Mouse (Mus musculus) liver, embryonic 12.5 days (tissue): ENCODE data around the gene Cfap73. TPM values are rescaled to one million over a fixed set of nuclear protein-coding genes. Genes with fewer than 3 reads are reported as not detected.

Experiments
- ATAC-seq: fragments of 200-750 bp; cut with Nextera tagmentation; 2 replicates; pipeline ENCODE4 v1.8.0; 2017; ENCODE audit warnings: moderate number of reproducible peaks, mild to moderate bottlenecking, moderate library complexity
- H3K27ac ChIP-seq: fragments of 300-500 bp; sonication (generic); 2 replicates; pipeline ENCODE4 v1.5.1; 2016; ENCODE audit warnings: mild to moderate bottlenecking
- H3K27me3 ChIP-seq: fragments of 300-500 bp; sonication (generic); replicated peaks from 2 replicates; pipeline ENCODE4 v1.6.1; 2016; ENCODE audit warnings: mild to moderate bottlenecking, moderate library complexity
- H3K36me3 ChIP-seq: fragments of 300-500 bp; sonication (generic); 2 replicates; pipeline ENCODE4 v1.6.1; 2016; ENCODE audit warnings: mild to moderate bottlenecking, moderate library complexity
- H3K4me1 ChIP-seq: fragments of 300-500 bp; sonication (generic); 2 replicates; pipeline ENCODE4 v1.6.1; 2016
- H3K4me2 ChIP-seq: fragments of 300-500 bp; sonication (generic); 2 replicates; pipeline ENCODE4 v1.6.1; 2016; ENCODE audit warnings: mild to moderate bottlenecking, moderate library complexity
- H3K4me3 ChIP-seq: fragments of 300-500 bp; sonication (generic); 2 replicates; pipeline ENCODE4 v1.5.1; 2016; ENCODE audit warnings: mild to moderate bottlenecking, moderate library complexity
- H3K9ac ChIP-seq: fragments of 300-500 bp; sonication (generic); 2 replicates; pipeline ENCODE4 v1.6.1; 2016; ENCODE audit warnings: mild to moderate bottlenecking, moderate library complexity
- H3K9me3 ChIP-seq: fragments of 300-500 bp; sonication (generic); replicated peaks from 2 replicates; pipeline ENCODE4 v1.6.1; 2016; ENCODE audit warnings: mild to moderate bottlenecking, moderate library complexity
- WGBS: fragments of 180-500 bp; shearing (Covaris S2); methylation state at CpG from one replicate; pipeline ENCODE4 v1.1.7; 2016; ENCODE audit not compliant: insufficient replicate concordance; 5-methylcytosine and 5-hydroxymethylcytosine counted together
- polyA plus RNA-seq: library from polyadenylated mRNA; unstranded; fragments of >200 nt; fragmentation: Nextera tagmentation; extraction: Ambion mirVana; gene quantifications from 2 replicates; pipeline ENCODE4 v1.2.1, GENCODE M21; 2016

The Cfap73 gene
- polyA plus RNA-seq, 1 experiment from 2014 or later, result not detected

GRCm38 (mm10) chr5:120609246-120609775 is 24.7 kb downstream of the Cfap73 start:
- Histone ChIP-seq H3K9me3 (no peaks in the 10 kb centered on the region), H3K27me3 (no peaks in the 10 kb centered on the region), H3K9ac (no peak overlapping the region), H3K4me3 (no peak overlapping the region), H3K36me3 (peaks cover 24% of the 10 kb centered on the region), H3K27ac (no peak overlapping the region), H3K4me2 (no peak overlapping the region), H3K4me1 (peaks cover 43% of the 10 kb centered on the region)
- 85% methylated on average over 16 of the region's 16 CpGs for WGBS
- no peak for ATAC-seq

DNA sequence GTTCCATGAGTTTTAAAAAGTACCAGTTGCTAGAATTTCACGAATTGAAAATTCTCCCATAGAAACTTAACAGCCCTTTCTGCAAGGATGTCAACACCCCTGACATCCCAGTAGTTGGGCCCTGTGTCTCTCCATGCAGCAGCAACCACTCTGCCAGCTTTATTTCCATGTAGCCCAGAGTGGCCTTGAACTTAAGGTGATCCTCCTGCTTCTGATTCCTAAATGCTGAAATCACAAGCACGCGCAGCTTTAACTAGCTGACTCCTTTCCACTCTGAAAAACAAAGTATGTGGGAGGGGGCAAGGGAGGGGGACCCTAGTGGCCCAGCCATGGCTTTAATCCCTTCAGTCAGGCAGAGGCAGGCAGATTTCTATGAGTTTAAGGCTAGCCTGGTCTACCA is 26.7 kb downstream of the Cfap73 start:
- no peaks in the 10 kb centered on the region for H3K9me3 ChIP-seq
- H3K27me3 ChIP-seq, result no peaks in the 10 kb centered on the region
- ATAC-seq, result no peak
- peaks cover 24% of the 10 kb centered on the region for H3K36me3 ChIP-seq
- H3K4me1 ChIP-seq, result peaks cover 35% of the 10 kb centered on the region
- no peak overlapping the region for H3K4me2 ChIP-seq
- H3K27ac ChIP-seq, result no peak overlapping the region
- no peak overlapping the region for H3K4me3 ChIP-seq
- 79% methylated on average over 3 of the region's 3 CpGs for WGBS
- H3K9ac ChIP-seq, result no peak overlapping the region

DNA sequence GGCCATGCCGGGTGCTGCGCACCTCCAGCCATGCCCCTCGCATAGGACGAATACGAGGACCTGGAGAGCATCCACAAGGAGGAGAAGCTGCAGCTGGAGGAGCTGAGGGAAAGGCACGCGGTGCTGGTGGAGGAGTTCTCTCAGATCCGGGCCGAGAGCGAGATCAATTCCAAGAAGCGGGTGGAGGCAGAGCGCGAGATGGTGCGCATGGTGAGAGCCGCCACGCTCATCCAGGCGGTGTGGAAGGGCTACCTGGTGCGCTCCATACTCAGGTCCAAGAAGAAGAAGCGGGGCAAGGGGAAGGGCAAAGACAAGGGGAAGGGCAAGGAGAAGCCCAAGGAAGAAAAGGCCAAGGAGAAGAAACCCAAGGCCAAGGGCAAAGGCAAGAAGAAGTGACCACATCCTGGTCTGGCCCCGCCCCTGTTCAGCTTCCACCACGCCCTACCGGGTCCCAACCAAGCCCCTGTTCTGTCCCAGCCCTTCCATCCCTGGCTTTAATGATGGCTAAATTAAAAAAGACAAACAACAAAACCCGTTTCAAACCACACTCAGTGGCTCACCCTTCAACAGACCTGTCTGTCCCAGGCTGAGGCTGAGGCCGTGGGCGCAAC is 27.3 kb downstream of the Cfap73 start:
- Histone ChIP-seq H3K4me2 (no peak overlapping the region; the same call in 1 of the 2 replicates), H3K36me3 (peaks cover 24% of the 10 kb centered on the region), H3K9ac (no peak overlapping the region), H3K27ac (no peak overlapping the region), H3K27me3 (no peaks in the 10 kb centered on the region), H3K4me3 (no peak overlapping the region), H3K4me1 (peaks cover 33% of the 10 kb centered on the region), H3K9me3 (no peaks in the 10 kb centered on the region)
- 60% methylated on average over 25 of the region's 25 CpGs for WGBS
- ATAC-seq, result no peak

DNA sequence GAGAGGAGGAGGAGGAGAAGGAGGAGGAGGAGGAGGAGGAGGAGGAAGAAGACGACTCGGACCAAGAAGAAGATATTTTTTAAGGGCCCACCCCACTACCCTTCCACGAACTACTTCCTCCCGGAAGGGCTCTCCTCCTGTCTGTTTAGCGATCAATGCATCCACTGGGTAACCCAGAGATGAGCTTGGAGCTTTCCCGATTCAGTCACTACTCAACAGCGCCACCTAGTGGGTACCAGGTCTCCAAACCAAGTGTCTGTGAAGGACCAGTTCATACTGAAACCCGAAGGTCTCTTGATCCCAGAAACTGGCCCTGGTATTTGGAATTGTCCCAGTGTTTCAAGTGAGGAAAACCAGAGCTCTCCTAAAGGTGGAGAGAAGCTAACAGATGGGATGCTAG is 28.3 kb downstream of the Cfap73 start:
- Histone ChIP-seq H3K9me3 (no peaks in the 10 kb centered on the region), H3K36me3 (peaks cover 21% of the 10 kb centered on the region), H3K4me1 (peaks cover 33% of the 10 kb centered on the region), H3K9ac (no peak overlapping the region), H3K27ac (no peak overlapping the region), H3K4me3 (peak overlapping the region; percentile 42), H3K27me3 (no peaks in the 10 kb centered on the region), H3K4me2 (peak overlapping the region; percentile 71)
- 1% methylated on average over 8 of the region's 8 CpGs for WGBS
- peak; percentile 63 for ATAC-seq

DNA sequence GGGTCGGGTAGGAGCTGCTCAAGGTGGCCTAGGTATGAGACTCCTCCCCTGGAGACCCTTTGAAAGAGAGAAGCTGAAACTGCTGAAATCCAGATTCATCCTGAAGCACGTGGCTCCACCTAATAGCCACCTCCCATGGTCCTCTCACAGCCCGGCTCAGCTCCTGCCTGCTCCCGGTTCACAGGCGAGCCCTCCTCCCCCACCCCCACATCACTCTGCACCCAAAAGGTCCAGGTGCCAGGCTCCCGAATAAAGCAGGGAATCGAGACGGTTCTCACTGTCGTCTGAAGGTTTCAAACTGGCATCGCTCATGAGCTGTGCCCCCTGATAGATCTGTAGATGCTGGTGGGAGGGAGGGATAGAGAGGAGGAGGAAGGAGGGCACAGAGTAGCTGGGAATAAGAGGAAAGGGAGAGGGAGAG is 28.8 kb downstream of the Cfap73 start:
- Histone ChIP-seq H3K9ac (peak overlapping the region; percentile 49), H3K27ac (no peak overlapping the region)

GRCm38 (mm10) chr5:120604839-120605238 is 29.2 kb downstream of the Cfap73 start:
- no peaks in the 10 kb centered on the region for H3K27me3 ChIP-seq
- peak overlapping the region; percentile 49; the same call in 1 of the 2 replicates for H3K9ac ChIP-seq
- H3K9me3 ChIP-seq, result no peaks in the 10 kb centered on the region
- peaks cover 42% of the 10 kb centered on the region for H3K4me1 ChIP-seq
- no peak overlapping the region for H3K27ac ChIP-seq
- peaks cover 15% of the 10 kb centered on the region for H3K36me3 ChIP-seq
- WGBS, result under 1% methylated on average over 6 of the region's 6 CpGs
- peak; percentile 41; the same call in 1 of the 2 replicates for ATAC-seq
- peak overlapping the region; percentile 42; the same call in 1 of the 2 replicates for H3K4me3 ChIP-seq
- peak overlapping the region; percentile 71 for H3K4me2 ChIP-seq

More for the DNA sequence above, 28.8 kb downstream of the Cfap73 start:
- Histone ChIP-seq H3K9me3 (no peaks in the 10 kb centered on the region), H3K4me1 (peaks cover 37% of the 10 kb centered on the region), H3K27me3 (no peaks in the 10 kb centered on the region), H3K4me3 (peak overlapping the region; percentile 42), H3K36me3 (peaks cover 19% of the 10 kb centered on the region), H3K4me2 (peak overlapping the region; percentile 71)
- 8% methylated on average over 10 of the region's 10 CpGs for WGBS
- ATAC-seq, result peak; percentile 33; the same call in 1 of the 2 replicates

- no peak overlapping the region; the same call in 1 of the 2 replicates for H3K27ac ChIP-seq
- no peak overlapping the region for H3K4me3 ChIP-seq
- 74% methylated on average over 7 of the region's 7 CpGs for WGBS
- H3K9ac ChIP-seq, result no peak overlapping the region
- no peak for ATAC-seq
- H3K9me3 ChIP-seq, result no peaks in the 10 kb centered on the region
- peaks cover 8% of the 10 kb centered on the region; the same call in 1 of the 2 replicates for H3K36me3 ChIP-seq
- H3K4me1 ChIP-seq, result peaks cover 55% of the 10 kb centered on the region
- no peak overlapping the region for H3K4me2 ChIP-seq
- H3K27me3 ChIP-seq, result no peaks in the 10 kb centered on the region
These were observed 30.5 kb downstream of the Cfap73 start for GRCm38 (mm10) chr5:120603515-120603914.

DNA sequence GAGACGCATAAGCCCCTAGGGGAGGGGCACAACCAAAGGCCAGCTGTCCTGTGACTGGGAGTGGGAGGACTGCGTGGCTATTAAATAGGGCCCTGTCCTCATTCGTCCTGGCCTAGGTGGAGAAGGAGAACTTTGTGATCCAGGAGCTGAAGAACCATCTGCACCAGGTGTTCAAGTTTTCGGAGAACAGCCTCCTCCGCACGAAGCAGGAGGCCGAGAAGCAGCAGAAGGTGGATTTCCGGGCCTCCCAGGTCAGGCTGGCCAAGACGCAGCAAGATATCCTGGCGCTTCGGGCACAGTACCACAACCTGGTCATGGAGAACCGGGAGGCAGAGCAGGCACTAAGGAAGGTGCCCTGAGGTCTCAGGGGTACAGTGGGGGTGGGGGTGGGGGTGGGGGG is 31.8 kb downstream of the Cfap73 start:
- ATAC-seq, result no peak
- Histone ChIP-seq H3K4me3 (no peak overlapping the region), H3K9me3 (no peaks in the 10 kb centered on the region), H3K27me3 (no peaks in the 10 kb centered on the region), H3K9ac (no peak overlapping the region), H3K27ac (no peak overlapping the region), H3K4me1 (peaks cover 59% of the 10 kb centered on the region), H3K4me2 (no peak overlapping the region), H3K36me3 (no peaks in the 10 kb centered on the region)
- 84% methylated on average over 12 of the region's 12 CpGs for WGBS

DNA sequence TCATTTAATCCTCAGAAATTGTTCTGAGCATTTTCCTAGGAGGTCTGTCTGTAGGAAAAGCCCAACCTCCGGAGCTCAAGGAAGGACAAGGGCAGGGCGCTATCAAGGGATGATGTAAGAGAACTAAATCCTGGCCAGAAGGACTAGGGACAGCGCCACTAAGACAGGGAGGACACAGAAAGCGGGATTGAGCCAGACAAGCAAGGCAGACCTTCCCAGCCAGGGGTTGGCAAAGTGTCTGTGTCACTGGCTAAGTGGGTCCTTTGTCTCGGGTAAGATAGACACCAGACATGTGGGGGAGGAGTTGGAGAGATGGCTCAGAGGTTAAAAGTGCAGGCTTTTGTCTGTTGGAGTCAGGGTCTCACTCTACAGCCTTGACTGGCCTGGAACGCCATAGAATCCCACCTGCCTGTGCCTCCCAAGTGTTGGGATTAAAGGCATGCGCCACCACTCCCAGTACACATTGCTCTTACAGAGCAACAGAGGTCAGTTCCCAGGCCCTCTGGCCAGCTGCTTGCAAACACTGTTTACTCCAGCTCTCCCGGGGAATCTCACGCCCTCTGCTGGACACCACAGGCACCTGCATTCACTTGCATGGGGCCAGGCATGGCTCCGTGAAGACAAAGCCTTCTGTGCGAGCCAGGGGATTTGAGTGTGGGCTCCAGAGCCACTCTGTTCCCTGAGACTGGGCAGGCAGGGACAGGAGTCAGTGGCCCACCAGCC is 32.9 kb downstream of the Cfap73 start:
- peak overlapping the region; percentile 90 for H3K27ac ChIP-seq
- 56% methylated on average over 11 of the region's 11 CpGs for WGBS
- peaks cover 59% of the 10 kb centered on the region for H3K4me1 ChIP-seq
- H3K4me2 ChIP-seq, result peak overlapping the region; percentile 58; the same call in 1 of the 2 replicates
- no peak for ATAC-seq
- no peaks in the 10 kb centered on the region for H3K27me3 ChIP-seq
- H3K9me3 ChIP-seq, result no peaks in the 10 kb centered on the region
- no peak overlapping the region for H3K4me3 ChIP-seq
- H3K36me3 ChIP-seq, result no peaks in the 10 kb centered on the region
- H3K9ac ChIP-seq, result peak overlapping the region; percentile 25; the same call in 1 of the 2 replicates

DNA sequence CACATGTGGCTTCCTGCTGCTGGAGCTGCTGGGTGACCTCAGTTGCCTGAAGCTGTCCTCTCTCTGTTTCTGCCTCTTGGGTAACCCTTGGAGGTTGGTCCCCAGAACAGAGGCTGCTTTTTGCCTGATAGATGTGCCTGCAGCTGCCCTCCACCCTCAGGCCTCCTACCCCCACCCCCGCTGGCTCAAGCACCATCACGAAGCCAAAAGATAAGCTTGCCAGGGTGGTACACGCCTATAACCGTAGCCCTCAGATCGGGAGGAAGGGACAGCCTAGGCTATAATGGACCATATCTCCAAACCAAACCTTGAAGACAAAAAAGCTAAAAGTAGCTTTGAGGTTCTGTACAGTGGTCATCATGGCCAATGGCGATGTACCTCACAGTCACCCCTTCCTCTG is 34.4 kb downstream of the Cfap73 start:
- 28% methylated on average over 6 of the region's 6 CpGs for WGBS
- Histone ChIP-seq H3K9ac (peak overlapping the region; percentile 58), H3K4me1 (peaks cover 56% of the 10 kb centered on the region), H3K4me3 (no peak overlapping the region), H3K27ac (peak overlapping the region; percentile 90), H3K36me3 (no peaks in the 10 kb centered on the region), H3K27me3 (no peaks in the 10 kb centered on the region), H3K9me3 (no peaks in the 10 kb centered on the region), H3K4me2 (peak overlapping the region; percentile 58)
- ATAC-seq, result peak; percentile 95

GRCm38 (mm10) chr5:120594485-120594884 is 39.5 kb downstream of the Cfap73 start:
- Histone ChIP-seq H3K4me2 (no peak overlapping the region), H3K4me3 (no peak overlapping the region), H3K4me1 (peaks cover 48% of the 10 kb centered on the region), H3K27ac (no peak overlapping the region), H3K9ac (no peak overlapping the region), H3K9me3 (peaks cover 8% of the 10 kb centered on the region; the same call in 1 of the 2 replicates), H3K36me3 (no peaks in the 10 kb centered on the region), H3K27me3 (no peaks in the 10 kb centered on the region)
- WGBS, result 81% methylated on average over 6 of the region's 6 CpGs
- ATAC-seq, result no peak

- no peak for ATAC-seq
- peaks cover 47% of the 10 kb centered on the region for H3K4me1 ChIP-seq
- no peaks in the 10 kb centered on the region for H3K27me3 ChIP-seq
- H3K4me2 ChIP-seq, result no peak overlapping the region
- H3K36me3 ChIP-seq, result no peaks in the 10 kb centered on the region
- H3K9ac ChIP-seq, result no peak overlapping the region
- H3K9me3 ChIP-seq, result peaks cover 8% of the 10 kb centered on the region; the same call in 1 of the 2 replicates
- H3K4me3 ChIP-seq, result no peak overlapping the region
- WGBS, result 61% methylated on average over 7 of the region's 7 CpGs
- no peak overlapping the region for H3K27ac ChIP-seq
These were observed 41.9 kb downstream of the Cfap73 start for GRCm38 (mm10) chr5:120592141-120592540.
